Mouse (Mus musculus): ENCODE results near the gene Olfr424. TPM values are rescaled to one million over a fixed set of nuclear protein-coding genes. Genes with fewer than 3 reads are reported as not detected.

Olfr424 gene
- total and polyA plus RNA-seq, 2 experiments from 2014 or later = not detected

GRCm38 (mm10) chr1:174146696-174147095, 15.4 kb downstream of the Olfr424 start:
- H3K9me3 ChIP-seq (ENCODE audit: low read length) = no peaks in the 10 kb centered on the region
- no peak overlapping the region for H3K4me3 ChIP-seq (ENCODE audit: low read depth, low read length)
- 62% methylated on average over 1 of the region's 1 CpGs for WGBS
- no peak for DNase-seq
- no peak overlapping the region for H3K9ac ChIP-seq
- H3K4me1 ChIP-seq (ENCODE audit: insufficient read depth) = no peaks in the 10 kb centered on the region
- H3K4me2 ChIP-seq (ENCODE audit: low read depth) = no peak overlapping the region
- H3K27me3 ChIP-seq (ENCODE audit: insufficient read depth, low read length) = no peaks in the 10 kb centered on the region
- H3K36me3 ChIP-seq (ENCODE audit: insufficient read depth) = no peaks in the 10 kb centered on the region
- ATAC-seq = no peak
- no peak overlapping the region for H3K27ac ChIP-seq (ENCODE audit: low read depth, low read length)
- no peak for TF ChIP-seq CTCF (IDR thresholded peaks at IDR 0.05; ENCODE audit: low read depth)

- TF ChIP-seq CTCF (IDR thresholded peaks at IDR 0.05; ENCODE audit: low read depth) = no peak
- WGBS = 83% methylated on average over 2 of the region's 2 CpGs
- ATAC-seq = no peak
Measured at GRCm38 (mm10) chr1:174149289-174149688, 18.0 kb downstream of the Olfr424 start.

GRCm38 (mm10) chr1:174155333-174155732, 24.0 kb downstream of the Olfr424 start, which contains the start of gene Olfr420:
TSS of gene Olfr420 (plus strand) at chr1:174155633.
- Histone ChIP-seq H3K36me3 (ENCODE audit: insufficient read depth) (no peaks in the 10 kb centered on the region), H3K9me3 (ENCODE audit: low read length) (no peaks in the 10 kb centered on the region), H3K27ac (ENCODE audit: low read depth, low read length) (no peak within 1 kb of the TSS), H3K4me2 (ENCODE audit: low read depth) (no peak within 1 kb of the TSS), H3K27me3 (ENCODE audit: insufficient read depth, low read length) (no peaks in the 10 kb centered on the region), H3K9ac (no peak within 1 kb of the TSS), H3K4me3 (ENCODE audit: low read depth, low read length) (no peak within 1 kb of the TSS), H3K4me1 (ENCODE audit: insufficient read depth) (no peaks in the 10 kb centered on the region)
- no peak for ATAC-seq
- 85% methylated on average over 1 of the region's 1 CpGs for WGBS
- TF ChIP-seq CTCF (IDR thresholded peaks at IDR 0.05; ENCODE audit: low read depth) = no peak
- no peak for DNase-seq

More at GRCm38 (mm10) chr1:174149289-174149688, 18.0 kb downstream of the Olfr424 start:
- no peak overlapping the region for H3K4me3 ChIP-seq (ENCODE audit: low read depth, low read length)
- no peak overlapping the region for H3K4me2 ChIP-seq (ENCODE audit: low read depth)
- H3K9me3 ChIP-seq (ENCODE audit: low read length) = no peaks in the 10 kb centered on the region
- no peaks in the 10 kb centered on the region for H3K36me3 ChIP-seq (ENCODE audit: insufficient read depth)
- no peaks in the 10 kb centered on the region for H3K4me1 ChIP-seq (ENCODE audit: insufficient read depth)
- H3K27me3 ChIP-seq (ENCODE audit: insufficient read depth, low read length) = no peaks in the 10 kb centered on the region
- no peak overlapping the region for H3K9ac ChIP-seq
- no peak overlapping the region for H3K27ac ChIP-seq (ENCODE audit: low read depth, low read length)
- no peak for DNase-seq

DNA sequence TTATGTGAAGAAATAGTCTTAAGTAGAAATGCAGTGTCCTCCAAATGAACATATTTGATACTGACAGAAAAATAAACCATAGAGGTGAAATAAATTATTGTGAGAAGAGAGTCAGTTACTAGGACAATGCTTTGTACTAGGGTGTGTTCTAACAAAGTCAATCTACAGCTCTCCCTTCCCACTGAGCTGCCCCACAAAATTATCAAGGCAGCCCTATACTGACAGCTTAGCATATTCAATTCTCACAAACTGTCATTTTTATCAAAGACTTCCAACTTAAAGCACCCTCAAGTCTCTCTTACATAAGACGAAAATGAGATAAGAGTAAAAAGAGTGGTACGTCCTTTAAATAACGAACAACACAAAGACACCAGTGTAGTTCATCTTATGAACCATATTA, 26.3 kb downstream of the Olfr424 start:
- H3K9me3 ChIP-seq (ENCODE audit: low read length) = no peaks in the 10 kb centered on the region
- H3K36me3 ChIP-seq (ENCODE audit: insufficient read depth) = no peaks in the 10 kb centered on the region
- no peaks in the 10 kb centered on the region for H3K4me1 ChIP-seq (ENCODE audit: insufficient read depth)
- H3K9ac ChIP-seq = no peak overlapping the region
- DNase-seq (no peak), ATAC-seq (no peak)
- no peak overlapping the region for H3K4me2 ChIP-seq (ENCODE audit: low read depth)
- TF ChIP-seq CTCF (IDR thresholded peaks at IDR 0.05; ENCODE audit: low read depth) = no peak
- WGBS = 84% methylated on average over 3 of the region's 3 CpGs
- no peaks in the 10 kb centered on the region for H3K27me3 ChIP-seq (ENCODE audit: insufficient read depth, low read length)
- H3K4me3 ChIP-seq (ENCODE audit: low read depth, low read length) = no peak overlapping the region
- H3K27ac ChIP-seq (ENCODE audit: low read depth, low read length) = no peak overlapping the region

DNA sequence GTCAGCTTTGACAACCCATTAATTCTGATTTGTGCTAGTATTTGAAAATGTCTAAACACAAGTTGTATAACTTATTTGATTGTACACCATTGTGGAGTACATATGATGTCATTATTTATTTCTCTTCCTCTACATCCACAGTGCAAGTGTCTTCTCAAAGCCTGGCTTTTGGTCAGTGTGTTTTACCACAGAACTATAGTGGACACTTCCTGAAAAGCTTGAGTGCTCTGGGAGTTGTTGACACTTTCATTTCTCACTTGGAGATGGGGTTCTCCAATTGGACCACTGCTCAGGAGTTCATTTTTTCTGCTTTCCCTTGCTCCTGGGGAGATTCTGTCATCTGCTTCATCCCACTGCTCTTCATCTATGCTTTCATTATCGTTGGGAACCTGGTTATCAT, 27.2 kb downstream of the Olfr424 start:
- no peaks in the 10 kb centered on the region for H3K4me1 ChIP-seq (ENCODE audit: insufficient read depth)
- no peak overlapping the region for H3K4me2 ChIP-seq (ENCODE audit: low read depth)
- no peaks in the 10 kb centered on the region for H3K9me3 ChIP-seq (ENCODE audit: low read length)
- no peak for DNase-seq
- H3K36me3 ChIP-seq (ENCODE audit: insufficient read depth) = no peaks in the 10 kb centered on the region
- 89% methylated on average over 1 of the region's 1 CpGs for WGBS
- no peaks in the 10 kb centered on the region for H3K27me3 ChIP-seq (ENCODE audit: insufficient read depth, low read length)
- H3K9ac ChIP-seq = no peak overlapping the region
- no peak overlapping the region for H3K27ac ChIP-seq (ENCODE audit: low read depth, low read length)
- TF ChIP-seq CTCF (IDR thresholded peaks at IDR 0.05; ENCODE audit: low read depth) = no peak
- H3K4me3 ChIP-seq (ENCODE audit: low read depth, low read length) = no peak overlapping the region
- no peak for ATAC-seq

DNA sequence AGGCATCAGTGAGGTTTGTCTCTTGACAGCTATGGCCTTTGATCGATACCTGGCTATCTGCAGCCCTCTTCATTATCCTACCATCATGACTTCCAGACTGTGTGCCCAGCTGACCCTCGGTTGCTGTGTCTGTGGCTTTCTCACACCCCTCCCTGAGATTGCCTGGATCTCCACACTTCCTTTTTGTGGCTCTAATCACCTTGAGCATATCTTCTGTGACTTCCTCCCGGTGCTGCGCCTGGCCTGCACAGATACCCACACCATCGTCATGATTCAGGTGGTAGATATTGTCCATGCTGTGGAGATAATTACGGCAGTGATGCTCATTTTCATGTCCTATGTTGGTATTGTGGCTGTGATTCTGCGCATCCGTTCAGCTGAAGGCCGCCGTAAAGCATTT, 27.8 kb downstream of the Olfr424 start:
- H3K9me3 ChIP-seq (ENCODE audit: low read length) = no peaks in the 10 kb centered on the region
- 95% methylated on average over 10 of the region's 10 CpGs for WGBS
- no peak for TF ChIP-seq CTCF (IDR thresholded peaks at IDR 0.05; ENCODE audit: low read depth)
- H3K4me3 ChIP-seq (ENCODE audit: low read depth, low read length) = no peak overlapping the region
- DNase-seq = no peak
- ATAC-seq = no peak
- no peaks in the 10 kb centered on the region for H3K27me3 ChIP-seq (ENCODE audit: insufficient read depth, low read length)
- no peaks in the 10 kb centered on the region for H3K36me3 ChIP-seq (ENCODE audit: insufficient read depth)
- H3K9ac ChIP-seq = no peak overlapping the region
- H3K27ac ChIP-seq (ENCODE audit: low read depth, low read length) = no peak overlapping the region
- H3K4me2 ChIP-seq (ENCODE audit: low read depth) = no peak overlapping the region
- H3K4me1 ChIP-seq (ENCODE audit: insufficient read depth) = no peaks in the 10 kb centered on the region

DNA sequence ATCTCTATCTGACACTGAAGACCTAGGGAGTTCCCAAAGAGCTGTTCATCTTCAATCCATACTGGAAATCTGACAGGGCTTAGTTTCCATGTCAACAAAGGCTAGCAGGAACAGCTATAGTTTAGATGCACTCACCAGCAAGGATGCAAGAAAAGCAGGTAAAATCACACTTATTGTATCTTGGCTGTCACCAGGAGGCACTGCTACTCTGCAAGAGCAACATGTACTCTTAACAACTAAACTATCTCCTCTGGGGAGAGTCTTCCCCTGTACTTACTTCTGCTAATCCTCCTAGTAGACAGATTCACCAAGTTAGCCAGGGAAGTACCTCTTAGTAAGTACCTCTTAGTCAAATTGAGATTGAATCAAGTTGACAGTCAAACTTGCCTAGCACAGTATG, 37.7 kb downstream of the Olfr424 start:
- H3K9ac ChIP-seq = no peak overlapping the region
- no peak overlapping the region for H3K27ac ChIP-seq (ENCODE audit: low read depth, low read length)
- no peak for DNase-seq
- ATAC-seq = no peak
- H3K36me3 ChIP-seq (ENCODE audit: insufficient read depth) = no peaks in the 10 kb centered on the region
- H3K4me3 ChIP-seq (ENCODE audit: low read depth, low read length) = no peak overlapping the region
- no peaks in the 10 kb centered on the region for H3K4me1 ChIP-seq (ENCODE audit: insufficient read depth)
- no peak for TF ChIP-seq CTCF (IDR thresholded peaks at IDR 0.05; ENCODE audit: low read depth)
- no peak overlapping the region for H3K4me2 ChIP-seq (ENCODE audit: low read depth)
- no peaks in the 10 kb centered on the region for H3K9me3 ChIP-seq (ENCODE audit: low read length)
- H3K27me3 ChIP-seq (ENCODE audit: insufficient read depth, low read length) = no peaks in the 10 kb centered on the region

All from forebrain, postnatal 0 days (tissue).